Mouse (Mus musculus): ENCODE results near the gene Filip1l. TPM values are rescaled to one million over a fixed set of nuclear protein-coding genes. Genes with fewer than 3 reads are reported as not detected.
"Not testable (repeated sequence)": the region's sequence is repeated elsewhere in the genome, so short reads cannot be mapped to it uniquely, and the experiment has no call there.

Gene Filip1l
- total RNA-seq, 2 experiments from 2014 or later, result 3.0 to 3.7 TPM

DNA sequence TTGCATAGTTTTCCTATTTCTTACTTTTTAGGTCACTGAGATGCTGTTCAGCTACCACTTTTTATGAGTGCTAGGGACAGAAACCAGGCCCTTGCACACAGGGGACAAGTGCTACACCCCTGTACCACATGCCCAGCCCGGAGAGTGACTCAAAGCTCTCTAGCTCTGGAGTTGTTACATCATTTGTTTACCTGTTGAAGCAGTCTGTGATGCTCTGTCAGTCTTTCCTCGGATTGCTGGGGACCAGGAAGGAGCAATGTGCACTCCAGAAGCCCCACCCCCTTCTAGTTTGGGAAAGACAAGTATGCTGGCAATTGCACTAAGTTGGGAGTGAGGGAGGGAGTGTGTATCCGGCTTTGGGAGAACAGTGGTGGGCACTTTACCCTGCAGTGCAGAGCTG, 3.2 kb upstream of the Filip1l start:
- ATAC-seq (replicated peaks; ENCODE audit: poor library complexity, severe bottlenecking), result no peak

DNA sequence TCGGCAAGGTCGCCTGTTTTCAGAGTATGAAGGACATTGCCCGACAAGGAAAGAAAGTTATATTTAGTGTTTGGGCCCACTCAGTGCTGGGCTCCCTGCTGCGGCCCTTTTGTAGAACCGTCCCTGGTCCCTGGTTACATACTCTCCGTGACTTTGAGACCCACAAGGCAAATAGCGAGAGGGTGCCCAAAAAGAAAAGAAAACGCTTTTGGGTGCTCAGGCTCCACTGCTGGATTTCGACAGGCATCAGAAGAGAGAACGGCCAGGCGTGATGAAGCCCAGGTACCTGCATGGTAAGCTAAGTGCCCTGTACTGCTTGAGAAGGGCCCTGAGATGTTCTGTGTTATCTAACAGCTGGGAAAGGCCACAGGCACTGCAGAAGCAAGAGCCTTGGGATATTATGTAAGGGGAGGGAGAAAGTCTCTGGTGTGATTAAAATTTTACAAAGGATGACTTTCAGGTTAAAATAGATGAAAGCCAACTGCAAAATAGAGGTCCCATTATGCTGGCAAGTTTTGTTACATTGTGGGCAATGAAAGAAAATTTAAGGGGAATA, 351 bp downstream of the Filip1l start:
- ATAC-seq (replicated peaks; ENCODE audit: poor library complexity, severe bottlenecking), result no peak

GRCm38 (mm10) chr16:57353932-57354331, 1.0 kb downstream of the Filip1l start:
- ATAC-seq (replicated peaks; ENCODE audit: poor library complexity, severe bottlenecking), result no peak

DNA sequence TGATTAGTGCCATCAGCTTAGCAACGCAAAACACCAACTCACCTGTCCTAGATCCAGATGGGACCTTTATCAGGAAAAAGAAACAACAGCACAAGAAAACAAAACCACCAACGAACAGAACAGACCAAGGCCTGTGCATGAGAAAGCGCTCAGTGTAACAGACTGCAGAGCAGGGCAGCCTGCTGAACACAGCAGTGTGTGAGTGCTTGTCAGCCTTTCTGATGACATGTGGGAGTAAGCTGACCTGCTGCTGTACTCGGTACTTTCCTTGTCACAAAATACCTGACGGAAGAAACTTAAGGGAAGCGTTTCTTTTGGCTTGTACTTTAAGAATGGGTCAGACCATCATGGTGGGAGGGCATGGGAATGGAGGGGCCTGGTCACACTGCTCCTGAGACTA, 3.6 kb downstream of the Filip1l start:
- no peak for ATAC-seq (replicated peaks; ENCODE audit: poor library complexity, severe bottlenecking)

DNA sequence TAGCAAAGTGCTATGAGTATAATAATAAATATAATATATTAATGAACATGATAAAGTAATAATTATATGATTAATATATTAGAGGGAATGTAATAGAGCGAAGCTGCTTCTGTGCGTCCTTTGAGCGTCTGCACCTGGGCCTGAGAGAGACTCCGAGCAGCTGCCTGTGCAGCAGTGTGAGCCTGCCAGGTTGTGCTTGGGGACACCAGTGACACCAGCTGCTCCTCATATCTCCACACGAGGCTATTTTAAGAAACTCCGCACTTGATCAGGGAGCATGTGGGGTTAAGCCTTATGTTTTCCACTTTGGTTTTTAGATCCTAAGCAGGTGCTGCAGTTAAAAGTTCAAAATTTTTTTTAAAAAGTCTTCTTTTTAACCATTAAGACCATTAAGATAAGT, 4.1 kb downstream of the Filip1l start:
- no peak for ATAC-seq (replicated peaks; ENCODE audit: poor library complexity, severe bottlenecking)

DNA sequence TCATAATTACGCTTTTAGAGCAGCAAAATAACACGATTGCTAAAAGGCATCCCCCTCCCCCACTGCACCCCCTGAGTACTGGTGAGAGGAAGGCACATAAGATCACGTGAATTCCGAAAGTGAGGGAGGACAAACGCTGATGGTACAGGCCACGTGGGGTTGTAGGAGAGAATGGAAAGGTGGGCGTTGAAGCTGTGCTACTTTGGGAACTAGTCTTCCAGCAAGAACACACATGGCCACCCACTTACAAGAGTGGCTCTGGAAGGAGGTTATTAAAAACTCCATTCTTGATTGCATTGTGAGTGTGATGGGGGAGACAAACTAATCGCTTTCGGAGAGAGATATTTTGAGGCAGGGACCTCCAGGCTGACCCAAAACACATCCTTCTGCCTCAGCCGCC, 6.4 kb downstream of the Filip1l start:
- ATAC-seq (replicated peaks; ENCODE audit: poor library complexity, severe bottlenecking), result no peak

- no peak for ATAC-seq (replicated peaks; ENCODE audit: poor library complexity, severe bottlenecking)
Observed at GRCm38 (mm10) chr16:57360785-57361184, 7.9 kb downstream of the Filip1l start.

DNA sequence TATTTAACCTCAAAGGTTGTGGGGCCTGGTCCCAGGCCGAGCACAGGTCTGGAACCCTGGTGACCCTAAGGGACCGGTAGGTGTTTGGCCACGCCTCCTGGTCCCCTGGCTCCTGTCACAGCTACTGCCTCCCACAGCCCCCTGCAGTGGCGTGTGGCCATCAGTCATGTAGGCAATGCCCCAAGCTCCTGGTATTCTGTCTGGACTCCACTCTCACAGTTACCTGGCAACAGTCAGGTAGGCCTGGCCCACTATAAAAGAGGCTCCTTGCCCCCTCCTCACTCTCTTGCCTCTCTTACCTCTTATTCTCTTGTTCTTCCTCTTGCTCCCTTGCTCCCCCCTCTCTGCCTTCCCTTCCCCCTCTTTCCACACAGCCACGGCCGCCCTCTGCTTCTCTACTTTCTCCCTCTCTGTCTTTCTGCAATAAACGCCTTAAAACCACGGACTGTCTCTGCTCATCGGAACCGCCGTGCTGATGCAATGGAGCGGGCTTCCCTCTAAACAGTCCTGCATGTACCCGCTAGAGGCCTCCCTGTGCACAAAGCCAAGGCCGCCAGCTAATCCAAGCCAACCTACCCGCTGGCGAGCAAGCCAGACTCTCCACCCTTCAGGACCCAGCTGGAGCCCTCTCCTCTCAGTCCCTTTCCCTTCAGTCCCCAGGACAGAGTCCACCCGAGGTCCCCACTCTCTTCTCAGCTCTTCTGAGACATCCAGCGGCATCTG, 9.9 kb downstream of the Filip1l start:
- ATAC-seq (replicated peaks; ENCODE audit: poor library complexity, severe bottlenecking), result peak; percentile 84

- ATAC-seq (replicated peaks; ENCODE audit: poor library complexity, severe bottlenecking), result peak; percentile 52
Observed at GRCm38 (mm10) chr16:57364498-57364897, 11.6 kb downstream of the Filip1l start.

- ATAC-seq (replicated peaks; ENCODE audit: poor library complexity, severe bottlenecking), result no peak
Observed at GRCm38 (mm10) chr16:57366141-57366540, 13.2 kb downstream of the Filip1l start.

DNA sequence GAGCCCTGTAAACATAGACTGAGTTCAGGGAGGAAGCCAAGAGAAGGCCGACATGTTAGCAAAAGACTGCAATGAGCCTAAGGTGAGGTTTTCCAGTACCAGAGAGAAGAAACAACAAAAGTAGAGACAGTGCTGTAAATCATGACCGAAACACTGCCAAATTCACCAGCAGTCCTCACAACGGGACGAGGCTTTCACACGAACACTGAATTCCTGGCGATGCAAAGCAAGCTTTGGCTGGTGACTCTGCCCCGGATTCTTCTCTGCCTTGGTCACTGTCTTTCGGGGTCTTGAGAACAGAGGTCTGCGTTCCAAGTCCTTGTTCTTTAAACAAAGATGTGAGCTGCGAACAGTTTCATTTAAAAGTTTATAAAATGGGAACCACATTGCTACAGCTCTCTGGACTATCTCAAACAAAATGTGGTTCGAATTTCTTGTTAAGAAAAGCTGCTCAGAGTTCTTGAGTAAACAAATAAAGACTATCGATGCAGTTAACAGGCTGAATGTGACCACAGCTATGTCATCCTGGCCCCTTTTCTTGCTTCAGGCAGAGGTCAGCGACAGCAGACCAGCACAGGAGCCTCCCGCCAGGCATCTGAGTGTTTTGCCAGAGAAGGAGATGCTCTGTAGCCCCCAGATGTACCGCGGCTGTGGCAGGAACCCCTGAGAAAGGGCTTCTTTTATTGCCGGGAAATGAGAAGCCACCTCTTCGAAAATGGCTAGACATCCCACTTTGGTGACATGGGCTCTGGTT, 14.2 kb downstream of the Filip1l start:
- no peak for ATAC-seq (replicated peaks; ENCODE audit: poor library complexity, severe bottlenecking)

- ATAC-seq (replicated peaks; ENCODE audit: poor library complexity, severe bottlenecking), result no peak
Observed at GRCm38 (mm10) chr16:57369846-57370496, 17.1 kb downstream of the Filip1l start.

DNA sequence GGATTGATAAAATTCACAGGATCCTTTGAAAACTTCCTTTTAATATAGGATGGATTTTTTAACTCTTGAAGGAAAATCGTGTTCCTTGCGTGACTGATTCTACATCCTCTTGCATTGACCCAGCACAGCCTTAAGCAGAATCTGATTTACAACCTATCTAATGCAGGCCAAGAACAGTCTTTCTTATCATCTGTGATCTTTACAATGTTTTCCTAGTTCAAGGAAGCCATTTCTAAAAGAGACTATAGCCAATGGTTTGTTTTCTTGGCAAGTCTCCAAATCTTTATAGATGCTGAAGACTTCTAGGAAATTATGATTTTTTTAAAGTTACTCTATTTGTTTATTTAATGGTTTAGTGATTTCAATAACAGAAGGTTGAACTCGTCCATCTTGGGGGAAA, 19.3 kb downstream of the Filip1l start:
- no peak for ATAC-seq (replicated peaks; ENCODE audit: poor library complexity, severe bottlenecking)

DNA sequence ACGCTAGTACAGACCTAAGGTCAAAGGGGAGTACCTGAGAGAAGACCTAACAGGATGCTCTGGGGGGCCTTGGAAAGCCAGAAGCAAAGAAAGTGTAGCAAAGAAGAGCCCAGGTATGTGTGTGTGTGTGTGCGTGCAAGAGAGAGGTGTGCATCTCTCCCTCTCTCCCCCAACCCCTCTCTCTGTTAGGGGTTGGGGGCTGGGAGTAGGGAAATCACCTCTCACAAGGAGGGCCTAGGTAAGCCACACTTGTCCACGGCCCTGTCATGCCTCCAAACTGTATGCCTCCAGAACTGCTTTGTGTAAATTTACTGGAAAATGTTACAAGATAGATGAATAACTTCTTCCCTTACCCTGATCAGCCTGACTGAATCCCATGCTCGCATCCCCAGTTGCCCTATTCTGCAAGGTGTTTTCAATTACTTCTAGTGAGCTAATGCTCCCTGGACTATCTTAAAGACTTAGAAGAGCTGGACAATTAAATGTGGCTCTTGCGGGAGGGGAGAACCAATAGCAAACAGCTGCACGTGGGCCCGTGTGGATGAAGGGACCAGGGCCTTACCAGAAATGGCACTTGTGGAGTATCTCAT, 22.4 kb downstream of the Filip1l start:
- no peak for ATAC-seq (replicated peaks; ENCODE audit: poor library complexity, severe bottlenecking)

DNA sequence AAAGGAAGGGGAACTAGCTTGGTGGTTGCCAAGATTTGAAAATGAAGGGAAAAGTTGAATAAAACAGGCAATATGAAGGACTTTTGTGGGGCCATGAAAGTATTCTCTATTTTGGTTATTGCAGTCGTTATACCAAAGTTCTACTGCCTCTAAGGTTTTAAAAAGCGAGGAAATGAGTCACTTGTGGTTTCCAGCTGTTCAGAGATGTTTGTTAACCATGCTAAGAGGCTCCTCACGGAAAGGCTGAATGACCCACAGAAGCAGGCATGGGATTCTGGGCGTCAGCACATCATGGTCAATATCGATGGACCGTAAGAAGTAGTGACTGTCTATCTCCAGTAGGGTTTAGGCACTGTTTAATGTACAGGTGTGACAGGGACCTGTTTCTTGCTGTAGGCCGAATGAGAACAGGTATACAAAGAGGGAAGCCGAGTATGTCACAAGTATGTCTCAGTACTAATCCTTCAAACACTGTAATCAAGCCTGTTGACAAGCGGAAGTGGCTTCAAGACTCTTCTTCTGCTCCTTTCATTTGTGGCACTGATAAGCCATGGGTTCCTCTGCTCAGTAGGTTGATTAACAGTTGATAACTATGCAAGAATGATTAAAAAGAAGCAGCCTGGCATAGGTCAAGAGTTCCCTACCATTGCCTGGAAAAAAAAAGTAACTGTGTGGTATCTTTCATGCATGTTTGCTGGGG, 25.9 kb downstream of the Filip1l start:
- no peak for ATAC-seq (replicated peaks; ENCODE audit: poor library complexity, severe bottlenecking)

DNA sequence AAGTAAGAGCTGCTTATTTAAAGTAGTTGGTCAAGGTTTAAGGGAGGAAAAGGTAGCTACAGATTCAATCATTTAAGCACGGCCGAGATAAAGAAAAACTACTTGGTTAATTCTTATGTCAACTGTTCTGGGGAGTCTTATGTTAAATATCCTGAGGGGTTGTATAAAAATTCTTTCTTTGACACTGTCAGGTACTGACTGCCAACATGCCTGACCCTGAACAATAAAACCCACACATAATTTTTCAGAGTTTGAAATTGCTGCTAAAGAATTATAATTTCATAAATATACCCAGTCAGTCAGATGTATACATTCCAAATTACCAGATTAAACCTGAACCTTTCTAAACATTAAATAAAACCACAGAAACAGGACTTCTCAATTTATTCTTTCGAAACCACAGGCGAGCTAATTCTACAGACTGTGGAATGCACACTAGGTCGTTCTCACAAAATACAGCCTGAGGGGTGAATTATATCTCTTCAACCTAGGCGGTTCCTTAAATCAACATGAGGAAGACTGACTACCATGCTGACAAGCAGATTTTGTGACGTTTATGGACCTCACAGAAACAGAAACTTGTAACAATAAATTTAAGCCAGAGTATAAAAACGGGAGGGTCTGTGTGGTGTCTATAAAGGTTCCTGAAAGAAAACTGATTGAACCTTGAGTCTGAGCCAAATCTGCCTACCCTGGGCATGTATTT, 30.5 kb downstream of the Filip1l start:
- ATAC-seq (replicated peaks; ENCODE audit: poor library complexity, severe bottlenecking), result no peak

- no peak for ATAC-seq (replicated peaks; ENCODE audit: poor library complexity, severe bottlenecking)
Observed at GRCm38 (mm10) chr16:57384274-57384673, 31.4 kb downstream of the Filip1l start.

DNA sequence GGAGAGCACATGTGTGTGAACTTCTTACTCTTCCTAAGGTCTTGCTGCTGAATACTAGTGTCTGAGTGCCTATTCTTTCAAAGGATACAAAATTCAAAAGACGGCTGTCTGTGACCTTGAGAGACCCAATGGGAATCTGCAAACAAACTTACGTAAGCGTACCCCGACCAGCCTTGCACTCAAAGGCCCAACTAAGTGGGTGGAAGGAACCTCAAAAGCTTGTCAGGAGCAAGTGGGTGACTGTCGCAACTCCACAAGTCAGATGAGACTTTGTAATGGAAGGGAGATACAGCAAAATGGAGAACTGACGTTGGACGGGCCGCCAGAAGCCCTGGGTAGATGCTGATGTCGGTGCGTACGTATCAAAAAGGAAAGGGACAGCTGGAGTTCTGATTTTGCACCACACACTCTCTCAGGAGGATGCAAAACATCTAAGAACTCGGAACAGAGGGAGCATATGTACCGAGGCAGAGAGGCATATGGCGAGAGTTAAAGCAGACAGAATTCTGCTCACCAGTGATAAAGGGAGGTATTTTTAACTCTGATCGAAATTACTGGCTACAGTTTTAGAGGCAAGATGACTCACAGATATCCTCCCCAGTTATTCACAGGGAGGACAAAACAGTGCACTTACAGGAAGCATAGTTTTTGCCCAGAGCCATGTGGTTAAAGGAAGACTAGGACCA, 36.8 kb downstream of the Filip1l start:
- ATAC-seq (replicated peaks; ENCODE audit: poor library complexity, severe bottlenecking), result peak; percentile 10; the same call in 1 of the 2 replicates

- not testable (repeated sequence) for ATAC-seq (replicated peaks; ENCODE audit: poor library complexity, severe bottlenecking)
Observed at GRCm38 (mm10) chr16:57391171-57391570, 38.3 kb downstream of the Filip1l start.

Measured in granulocyte monocyte progenitor cell, adult 5-6 weeks (primary cell).